Mouse (Mus musculus) liver, adult (tissue): ENCODE measurements around the gene Klk12.

ENCODE experiments used
- GATA4 ChIP-seq: IDR thresholded peaks from 2 replicates; pipeline ENCODE4 v1.6.1; 2014; ENCODE audit warnings: mild to moderate bottlenecking, low read length; ENCODE audit not compliant: insufficient replicate concordance

Klk12 gene

DNA sequence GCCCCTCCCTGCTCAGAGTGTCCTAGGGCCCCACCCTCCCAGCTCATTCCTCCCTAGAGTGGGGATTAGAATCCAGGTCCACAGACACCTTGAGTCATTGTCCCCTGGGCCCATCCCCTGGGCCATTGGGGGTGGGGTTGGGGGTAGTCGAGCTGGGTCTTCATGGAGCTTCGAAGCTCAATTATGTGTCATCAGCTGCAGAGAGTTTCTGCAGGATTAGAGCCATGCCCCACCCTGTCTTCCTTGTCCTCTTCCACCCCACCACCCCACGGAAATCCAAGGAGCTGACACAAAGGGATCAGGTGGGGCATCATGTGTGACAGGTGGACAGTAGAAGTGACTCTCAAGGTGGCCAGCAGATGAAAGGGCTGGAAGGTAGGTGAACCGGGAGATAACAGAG, at the start of gene Klk12:
TSS of gene Klk12 (plus strand) at position 301 of the 400 bp plus-strand sequence.
- no peak for TF ChIP-seq GATA4

DNA sequence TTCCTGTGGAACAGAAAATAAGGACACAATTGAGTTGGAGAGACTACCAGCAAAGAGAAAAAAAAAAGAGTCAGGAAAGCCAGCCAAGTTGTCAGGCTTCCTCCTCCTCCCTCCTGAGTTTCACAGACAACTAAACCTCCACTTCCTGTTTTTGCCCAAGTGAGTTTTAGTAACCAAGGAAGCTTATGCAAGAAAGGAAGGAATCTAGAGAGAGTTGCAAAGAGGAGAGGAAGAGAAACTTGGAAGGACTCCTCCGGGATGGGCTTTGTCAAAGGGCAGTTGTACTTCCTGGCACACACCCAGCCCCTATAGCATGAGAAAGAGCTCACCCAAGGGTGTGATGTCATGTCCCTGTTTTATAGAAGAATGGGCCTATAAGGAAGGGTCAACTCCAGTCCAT, 20.9 kb upstream of the Klk12 start:
- TF ChIP-seq GATA4 = no peak

DNA sequence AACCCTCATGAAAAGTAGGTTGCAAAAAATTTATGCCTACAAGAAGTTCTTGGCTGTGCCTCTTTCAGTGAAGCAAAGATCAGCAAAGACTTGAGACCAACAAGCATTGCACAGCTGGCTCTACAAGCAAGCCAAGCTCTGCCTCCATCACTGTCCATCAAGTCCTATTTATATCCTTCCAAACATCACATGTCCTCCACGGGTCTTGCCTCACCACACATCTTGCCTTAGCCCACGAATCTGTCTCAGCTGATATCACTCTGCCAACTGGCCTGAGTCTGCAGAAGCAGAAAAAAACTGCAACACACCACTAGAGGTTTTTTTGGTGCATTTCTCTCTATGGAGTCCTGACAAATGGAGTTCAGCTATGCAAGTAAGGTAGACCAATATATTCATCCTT, 15.9 kb upstream of the Klk12 start:
- TF ChIP-seq GATA4 = no peak

DNA sequence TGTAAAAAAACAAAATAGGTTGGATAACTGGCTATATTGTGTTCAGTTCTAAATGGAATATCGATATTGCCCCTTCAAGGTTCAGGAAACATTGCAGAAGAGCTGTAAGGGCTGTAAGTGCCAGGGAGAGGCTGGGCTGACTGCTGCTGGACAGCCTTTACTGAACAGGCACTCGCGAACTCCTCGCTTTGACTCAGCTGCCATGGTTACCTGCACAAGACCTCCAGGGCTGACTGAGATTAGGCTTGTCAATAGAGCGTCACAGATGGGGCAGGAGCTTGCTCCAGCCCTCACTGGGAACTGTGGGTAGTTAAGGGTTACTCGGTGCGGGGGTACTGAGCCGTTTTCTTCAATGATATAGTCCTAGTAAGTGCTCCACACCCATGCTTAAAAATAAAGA, 2.2 kb upstream of the Klk12 start:
- TF ChIP-seq GATA4 = no peak

DNA sequence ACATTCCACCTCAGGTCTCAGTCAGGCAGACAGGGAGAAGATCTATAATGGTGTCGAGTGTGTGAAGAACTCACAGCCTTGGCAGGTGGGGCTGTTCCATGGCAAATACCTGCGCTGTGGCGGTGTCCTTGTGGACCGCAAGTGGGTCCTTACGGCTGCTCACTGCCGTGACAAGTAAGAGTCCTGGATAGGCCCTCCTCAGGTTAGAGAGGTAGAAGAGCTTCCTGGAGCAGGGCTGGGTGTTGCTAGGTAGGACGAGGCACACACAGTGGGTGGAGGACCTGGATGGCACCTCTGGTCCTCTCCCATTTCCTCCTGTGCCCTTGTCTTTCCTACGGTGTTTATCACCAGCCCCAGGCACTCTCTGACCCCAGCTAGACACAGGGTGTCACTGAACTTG, 939 bp downstream of the Klk12 start:
- no peak for TF ChIP-seq GATA4

DNA sequence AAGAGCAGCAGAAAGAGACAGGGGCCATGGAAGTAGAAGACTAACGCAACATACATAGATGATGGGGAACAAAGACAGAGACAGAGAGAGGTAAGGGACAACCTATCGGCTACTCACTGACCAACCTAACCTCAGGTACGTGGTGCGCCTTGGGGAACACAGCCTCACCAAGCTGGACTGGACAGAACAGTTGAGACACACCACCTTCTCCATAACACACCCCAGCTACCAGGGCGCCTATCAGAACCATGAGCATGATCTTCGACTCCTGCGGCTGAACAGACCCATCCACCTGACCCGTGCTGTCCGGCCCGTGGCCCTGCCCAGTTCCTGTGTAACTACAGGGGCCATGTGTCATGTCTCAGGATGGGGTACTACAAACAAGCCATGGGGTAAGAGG, 2.0 kb downstream of the Klk12 start:
- TF ChIP-seq GATA4 = no peak

DNA sequence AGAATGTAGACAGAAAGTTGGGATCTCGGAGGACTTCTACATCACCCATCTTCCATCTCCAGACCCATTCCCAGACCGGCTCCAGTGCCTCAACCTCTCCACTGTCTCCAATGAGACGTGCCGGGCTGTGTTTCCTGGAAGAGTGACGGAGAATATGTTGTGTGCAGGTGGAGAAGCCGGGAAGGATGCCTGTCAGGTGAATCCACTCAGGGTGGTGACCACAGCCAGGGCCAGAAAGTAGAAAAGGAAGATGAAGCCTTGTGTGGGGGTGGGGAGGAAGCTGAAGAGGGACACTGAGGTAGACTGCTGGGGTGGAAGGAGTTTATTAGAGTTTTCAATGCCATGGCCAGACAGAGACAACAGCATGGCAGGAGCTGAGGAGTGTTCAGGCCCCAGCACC, 3.2 kb downstream of the Klk12 start:
- TF ChIP-seq GATA4 = no peak

DNA sequence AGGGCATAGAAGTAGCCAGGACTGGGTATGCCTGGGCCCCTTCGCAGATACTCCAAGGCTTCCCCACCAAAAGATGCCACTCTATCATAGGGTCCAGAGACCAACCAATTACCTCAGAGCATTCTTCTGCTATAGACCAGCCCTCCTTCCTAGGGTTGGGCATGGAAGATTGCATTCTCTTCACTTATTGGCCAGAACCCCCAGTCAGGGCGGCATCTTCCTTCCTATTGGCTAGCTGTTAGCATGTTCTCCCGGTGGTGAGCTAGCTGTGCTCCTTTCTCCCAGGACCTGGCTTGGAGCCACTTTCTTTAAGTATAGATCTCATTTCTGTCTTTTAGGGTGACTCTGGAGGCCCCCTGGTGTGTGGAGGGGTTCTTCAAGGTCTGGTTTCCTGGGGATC, 4.2 kb downstream of the Klk12 start:
- no peak for TF ChIP-seq GATA4

DNA sequence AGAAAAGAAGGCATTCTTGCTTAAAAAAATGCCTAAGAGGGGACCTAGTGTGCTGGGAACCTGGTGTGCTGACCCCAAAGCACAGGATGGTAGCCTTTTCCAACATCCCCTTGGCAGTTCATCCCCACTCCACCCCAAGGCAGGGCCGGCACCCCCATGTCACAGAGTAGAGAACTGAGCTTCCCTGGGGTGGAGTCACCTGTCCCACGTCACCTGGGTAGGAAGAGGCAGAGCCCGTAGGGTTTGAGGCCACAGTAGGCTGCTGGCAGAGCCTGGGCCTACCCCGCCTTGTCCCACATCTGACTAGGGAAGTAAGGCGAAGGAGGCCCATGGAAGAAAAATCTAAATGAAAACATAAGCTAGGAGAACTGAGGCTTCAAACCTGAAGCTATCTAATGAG, 5.7 kb downstream of the Klk12 start, which contains the start of gene Klk11:
TSS of gene Klk11 (plus strand) at position 241 of the 400 bp plus-strand sequence.
- no peak for TF ChIP-seq GATA4

DNA sequence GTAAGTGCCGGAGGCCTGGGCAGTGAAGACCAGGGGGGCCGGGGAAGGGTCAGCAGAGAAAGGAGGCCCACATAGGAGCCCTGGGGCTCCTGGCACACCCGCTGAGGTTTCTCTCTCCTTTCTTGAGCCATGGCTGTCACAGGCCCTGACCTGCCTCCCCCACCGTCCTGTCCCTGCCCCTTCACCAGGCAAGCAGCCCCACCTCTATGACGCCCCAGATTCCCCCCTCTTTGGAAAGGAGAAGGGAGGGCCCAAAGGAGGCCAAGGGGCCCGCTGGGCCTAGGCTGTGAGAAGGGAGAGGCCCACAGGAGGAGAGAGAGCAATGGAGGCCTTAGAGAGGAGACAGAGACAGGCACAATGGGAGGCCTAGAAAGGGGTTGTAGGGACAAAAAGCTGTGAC, 6.1 kb downstream of the Klk12 start:
- no peak for TF ChIP-seq GATA4

DNA sequence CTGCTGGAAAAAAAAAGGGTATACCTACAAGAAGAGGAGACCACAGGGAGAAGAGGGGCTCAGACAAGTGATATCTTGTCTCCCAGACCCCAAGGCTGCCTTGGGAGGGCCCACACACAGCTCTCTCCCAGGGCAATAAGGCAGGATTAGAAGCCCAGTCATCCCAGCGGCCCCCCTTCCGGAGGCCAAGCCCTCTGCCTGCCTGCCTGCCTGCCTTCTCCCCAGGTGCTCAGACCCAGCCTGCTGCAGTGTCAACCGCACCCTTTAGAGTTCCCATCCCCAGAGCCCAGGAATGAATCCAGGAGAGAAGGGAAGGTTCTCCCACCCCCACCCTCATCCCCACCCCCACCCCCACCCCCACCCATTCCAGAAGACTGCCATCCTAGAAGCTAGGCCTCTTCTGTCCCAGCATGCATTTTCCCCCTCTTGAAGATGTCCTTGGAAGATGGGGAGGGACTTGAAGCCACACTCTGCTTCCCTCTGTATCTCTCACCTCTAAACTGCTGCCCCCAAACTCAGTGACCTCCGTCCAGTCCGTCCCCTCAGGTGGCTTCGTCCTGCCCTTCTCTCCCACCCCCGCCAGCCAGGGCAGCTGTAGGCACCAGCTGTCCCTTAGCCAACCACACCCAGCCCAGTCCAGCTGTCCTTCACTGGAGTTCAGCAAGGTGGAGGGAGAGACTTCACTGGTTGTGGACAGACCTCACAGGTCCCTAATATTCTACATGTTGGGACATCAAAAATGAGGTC, 6.8 kb downstream of the Klk12 start:
- TF ChIP-seq GATA4 = no peak

DNA sequence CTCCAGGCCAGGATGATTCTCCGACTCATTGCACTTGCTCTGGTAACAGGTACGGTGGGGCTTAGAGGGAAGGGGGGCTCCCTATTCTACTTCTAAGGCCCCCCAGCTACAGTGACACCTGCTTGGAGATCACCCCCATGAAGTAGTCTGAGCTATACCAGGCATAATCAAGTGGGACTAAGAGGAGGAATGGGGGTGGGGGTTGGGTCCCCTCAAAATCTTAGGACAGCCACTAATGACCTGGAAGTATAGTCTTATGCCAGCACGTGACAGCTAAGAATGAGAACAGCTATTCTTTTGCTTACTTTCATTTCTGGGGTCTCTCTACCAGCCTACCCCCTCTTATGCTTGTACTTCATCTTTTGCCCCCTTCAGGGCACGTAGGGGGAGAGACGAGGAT, 7.8 kb downstream of the Klk12 start:
- no peak for TF ChIP-seq GATA4

DNA sequence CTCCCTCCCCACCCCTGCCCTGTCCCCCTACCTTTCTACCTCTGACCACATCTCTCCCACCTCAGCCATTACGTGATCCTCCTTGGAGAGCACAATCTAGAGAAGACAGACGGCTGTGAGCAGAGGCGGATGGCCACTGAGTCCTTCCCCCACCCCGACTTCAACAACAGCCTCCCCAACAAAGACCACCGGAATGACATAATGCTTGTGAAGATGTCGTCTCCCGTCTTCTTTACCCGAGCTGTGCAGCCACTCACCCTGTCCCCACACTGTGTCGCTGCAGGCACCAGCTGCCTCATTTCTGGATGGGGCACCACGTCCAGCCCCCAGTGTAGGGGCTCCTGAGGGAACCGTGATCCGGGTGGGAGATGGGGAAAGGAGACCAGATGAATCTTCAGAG, 8.7 kb downstream of the Klk12 start:
- no peak for TF ChIP-seq GATA4

DNA sequence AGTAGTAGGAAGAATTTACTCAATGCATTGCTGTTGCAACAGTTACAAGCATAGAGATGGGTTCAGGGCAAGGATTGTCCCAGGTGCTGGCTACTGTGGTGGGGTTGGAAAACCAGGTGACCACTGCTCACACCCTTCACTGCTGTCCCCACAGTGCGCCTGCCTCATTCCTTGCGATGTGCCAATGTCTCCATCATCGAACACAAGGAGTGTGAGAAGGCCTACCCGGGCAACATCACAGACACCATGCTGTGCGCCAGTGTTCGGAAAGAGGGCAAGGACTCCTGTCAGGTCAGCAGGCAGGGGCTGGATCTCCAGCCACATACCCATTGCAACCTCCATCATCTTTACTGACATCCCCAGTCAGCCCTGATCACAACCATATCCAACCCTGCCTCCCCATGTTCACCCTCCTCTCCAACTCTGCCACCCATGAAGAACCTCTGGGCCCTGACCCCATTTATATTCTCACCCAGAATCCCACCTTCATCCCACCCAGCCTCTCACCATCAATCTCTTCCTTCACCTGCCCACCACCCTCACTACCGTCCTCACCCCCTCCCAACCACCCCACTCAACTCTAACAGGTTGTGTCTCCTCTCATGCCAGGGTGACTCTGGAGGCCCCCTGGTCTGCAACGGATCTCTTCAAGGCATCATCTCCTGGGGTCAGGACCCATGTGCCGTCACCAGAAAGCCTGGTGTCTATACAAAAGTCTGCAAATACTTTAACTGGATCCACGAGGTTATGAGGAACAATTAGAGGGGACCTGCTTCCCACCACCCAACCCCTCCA, 9.7 kb downstream of the Klk12 start:
- no peak for TF ChIP-seq GATA4

DNA sequence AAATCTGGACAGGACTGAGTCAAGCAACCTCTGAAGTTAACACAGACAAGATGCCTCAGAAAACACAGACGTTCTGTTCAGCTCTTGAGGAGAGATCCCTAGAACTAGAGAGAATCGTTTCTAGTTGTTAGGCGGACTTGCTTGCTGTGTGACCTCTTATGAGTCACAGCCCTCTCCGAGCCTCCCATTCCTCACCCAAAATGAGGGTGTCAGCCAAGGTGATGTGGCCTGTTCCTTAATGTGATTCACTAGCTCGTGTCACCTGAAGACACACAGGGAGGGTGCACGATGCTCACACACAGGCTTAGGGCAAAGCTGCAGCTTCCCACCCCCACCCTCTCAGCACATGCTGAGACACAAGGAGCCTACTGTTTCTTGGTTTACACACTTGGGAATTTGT, 11.5 kb downstream of the Klk12 start:
- no peak for TF ChIP-seq GATA4

DNA sequence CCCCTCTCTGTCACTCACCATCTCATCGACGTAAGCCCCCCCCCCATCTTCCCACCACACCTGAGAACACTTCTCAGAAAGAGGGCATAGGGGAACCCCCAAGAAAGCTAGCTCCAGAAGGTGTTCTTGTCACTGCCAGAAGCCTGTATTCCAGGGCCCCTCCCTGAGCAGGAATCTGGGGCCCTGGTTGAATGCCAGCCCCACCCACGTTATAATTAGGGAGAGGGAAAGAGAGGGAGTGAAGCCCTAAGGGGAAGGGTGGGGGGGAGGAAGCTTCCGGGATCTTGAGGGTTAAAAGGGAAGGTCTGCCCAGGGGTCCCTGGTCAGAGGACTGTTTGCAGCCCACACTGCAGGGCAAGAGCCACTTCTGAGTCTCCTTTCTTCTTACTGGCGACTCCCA, 12.0 kb downstream of the Klk12 start, which contains the start of gene Klk10:
TSS of gene Klk10 (plus strand) at position 290 of the 400 bp plus-strand sequence.
- no peak for TF ChIP-seq GATA4

DNA sequence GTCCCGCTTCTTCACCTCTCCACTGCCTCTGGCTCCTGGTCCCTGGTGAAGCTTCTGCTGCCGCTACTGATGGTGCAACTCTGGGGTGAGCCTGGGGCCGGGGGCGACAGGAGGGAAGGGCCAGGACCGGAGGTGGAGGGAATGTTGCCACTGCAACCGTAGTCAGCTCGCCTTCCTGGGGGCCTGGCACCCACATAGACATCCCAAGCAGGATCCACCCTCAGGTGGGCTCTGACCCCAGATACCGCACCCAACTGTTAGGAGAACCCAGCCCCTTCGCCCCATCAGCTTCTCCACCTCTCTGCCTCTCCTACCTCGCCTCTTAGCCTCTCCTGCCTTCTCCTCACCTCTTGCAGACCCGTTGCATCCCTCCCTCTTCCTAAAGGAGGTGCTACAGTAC, 12.8 kb downstream of the Klk12 start:
- TF ChIP-seq GATA4 = no peak
